In genomic region chr4:40923087-40923651, GRCm38 (mm10) we compare ENCODE assay signal across 23 mouse cellular contexts. TPM values are rescaled to one million over a fixed set of nuclear protein-coding genes. Genes with fewer than 3 reads are reported as not detected.
DNase-seq lines count a peak whose midpoint lies in the region; ATAC-seq and TF ChIP-seq lines count a peak whose summit lies in the region.
"Had no signal": no experiment of that assay in that cellular context is flagged by ENCODE, and none has a peak within 500 bp of the region (broad histone marks: within the 10 kb centered on the region; RNA-seq: fewer than 3 reads in every experiment).

No protein-coding gene starts in this region.

- no peak overlapping the region for H3K4me2 ChIP-seq in kidney, postnatal 0 days (ENCODE audit: low read length)
- no peak overlapping the region for H3K4me2 ChIP-seq in forebrain, postnatal 0 days (ENCODE audit: low read depth)
- H3K4me2 ChIP-seq: hindbrain, embryonic 12.5 days; liver, embryonic 13.5 days; lung, embryonic 15.5 days; neural tube, embryonic 15.5 days had no signal

- peak overlapping the region; percentile 73 for H3K27ac ChIP-seq in kidney, postnatal 0 days
- H3K27ac ChIP-seq in forebrain, postnatal 0 days (ENCODE audit: low read depth, low read length): no peak overlapping the region
- H3K27ac ChIP-seq: hindbrain, embryonic 12.5 days; liver, embryonic 13.5 days; lung, embryonic 15.5 days; neural tube, embryonic 15.5 days had no signal

- no peak overlapping the region for H3K4me3 ChIP-seq in kidney, postnatal 0 days (replicated peaks; ENCODE audit: low read depth, low read length)
- no peak overlapping the region for H3K4me3 ChIP-seq in forebrain, postnatal 0 days (ENCODE audit: low read depth, low read length)
- H3K4me3 ChIP-seq: hindbrain, embryonic 12.5 days; liver, embryonic 13.5 days; lung, embryonic 15.5 days; myocyte; neural tube, embryonic 15.5 days had no signal

- H3K9ac ChIP-seq in kidney, postnatal 0 days (ENCODE audit: low read depth, low read length): no peak overlapping the region
- H3K9ac ChIP-seq in forebrain, postnatal 0 days: no peak overlapping the region
- H3K9ac ChIP-seq: hindbrain, embryonic 12.5 days; liver, embryonic 13.5 days; lung, embryonic 15.5 days; neural tube, embryonic 15.5 days had no signal

- H3K36me3 ChIP-seq in kidney, postnatal 0 days (ENCODE audit: insufficient read depth, low read length): no peaks in the 10 kb centered on the region
- H3K36me3 ChIP-seq in forebrain, postnatal 0 days (ENCODE audit: insufficient read depth): no peaks in the 10 kb centered on the region
- H3K36me3 ChIP-seq: hindbrain, embryonic 12.5 days; liver, embryonic 13.5 days; lung, embryonic 15.5 days; neural tube, embryonic 15.5 days had no signal

- no peaks in the 10 kb centered on the region for H3K27me3 ChIP-seq in kidney, postnatal 0 days (ENCODE audit: insufficient read depth, low read length)
- no peaks in the 10 kb centered on the region for H3K27me3 ChIP-seq in forebrain, postnatal 0 days (ENCODE audit: insufficient read depth, low read length)
- H3K27me3 ChIP-seq: hindbrain, embryonic 12.5 days; liver, embryonic 13.5 days; lung, embryonic 15.5 days; neural tube, embryonic 15.5 days had no signal

- DNase-seq in retina, adult 2 months (ENCODE audit: low read depth, low spot score): peak; percentile 46
- no peak for DNase-seq in retina, embryonic 14.5 days (ENCODE audit: low spot score)
- peak; percentile 74 for DNase-seq in kidney, adult 11 months
- no peak for DNase-seq in kidney, postnatal 0 days (ENCODE audit: low spot score)
- no peak for DNase-seq in gastrocnemius, adult 8-10 months (ENCODE audit: low spot score in 2 of 2)
- no peak for DNase-seq in forebrain, postnatal 0 days
- DNase-seq in heart, adult 8-10 months (ENCODE audit: low spot score): no peak
- DNase-seq: cerebellum, adult 9-11 months; heart, adult 11 months; liver, embryonic 13.5 days; midbrain, embryonic 14.5 days; right cerebral cortex, adult 18-20 months; thymus, adult 18-20 months had no signal

- 43% methylated on average over 6 of the region's 6 CpGs for WGBS in kidney, postnatal 0 days
- WGBS in forebrain, postnatal 0 days: 82% methylated on average over 6 of the region's 6 CpGs

- no peak; the same call in 1 of the 2 replicates for ATAC-seq in kidney, postnatal 0 days (replicated peaks; ENCODE audit: low FRiP score, low read depth)
- no peak for ATAC-seq in forebrain, postnatal 0 days

- H3K4me1 ChIP-seq in kidney, postnatal 0 days (replicated peaks; ENCODE audit: insufficient read depth, low read length): no peaks in the 10 kb centered on the region
- H3K4me1 ChIP-seq in forebrain, postnatal 0 days (ENCODE audit: insufficient read depth): no peaks in the 10 kb centered on the region
- H3K4me1 ChIP-seq: hindbrain, embryonic 12.5 days; lung, embryonic 15.5 days; neural tube, embryonic 15.5 days had no signal

- TF ChIP-seq CTCF in kidney, postnatal 0 days (IDR thresholded peaks at IDR 0.05; ENCODE audit: low read depth): no peak
- TF ChIP-seq CTCF in forebrain, postnatal 0 days (IDR thresholded peaks at IDR 0.05; ENCODE audit: low read depth): no peak

- no peaks in the 10 kb centered on the region for H3K9me3 ChIP-seq in kidney, postnatal 0 days (replicated peaks; ENCODE audit: low read length)
- H3K9me3 ChIP-seq in forebrain, postnatal 0 days (ENCODE audit: low read length): no peaks in the 10 kb centered on the region
- H3K9me3 ChIP-seq: hindbrain, embryonic 12.5 days; liver, embryonic 13.5 days; lung, embryonic 15.5 days; neural tube, embryonic 15.5 days had no signal

RNA-seq across cellular contexts. Expression of gene Spink4, which starts 3.3 kb away (rescaled TPM):
- polyA plus RNA-seq in kidney, postnatal 0 days (2015; fragmentation: Nextera tagmentation; extraction: Ambion mirVana): 0.41 and 1.0 TPM in 2 replicates
- not detected for total RNA-seq in gastrocnemius, adult 8-10 months (2022)
- total RNA-seq in forebrain, postnatal 0 days (2014; rRNA removed): not detected in 2 replicates
- polyA plus RNA-seq in forebrain, postnatal 0 days (2015; fragmentation: Nextera tagmentation; extraction: Ambion mirVana): not detected in 2 replicates
- 1 to 10 TPM in 1 of 4 experiments, under 1 TPM in 2, not detected in 1; 0.82 to 1.3 (median 0.94) TPM for total RNA-seq in heart, adult 8-10 months (2022)
- total RNA-seq: ES-E14; layer of hippocampus, adult 8-10 months; left cerebral cortex, adult 8-10 months had no signal
- polyA plus RNA-seq: embryonic facial prominence, embryonic 14.5 days; hindbrain, embryonic 12.5 days; limb, embryonic 11.5 days; midbrain, embryonic 14.5 days; neural tube, embryonic 15.5 days; urinary bladder, adult 2 months had no signal

RNA-seq across cellular contexts. Expression of gene Bag1, which starts 24.9 kb away (rescaled TPM):
- polyA plus RNA-seq in kidney, postnatal 0 days (2015; fragmentation: Nextera tagmentation; extraction: Ambion mirVana): 284 and 295 TPM in 2 replicates
- 100 to 1,000 TPM; 229 to 241 (median 229) TPM for total RNA-seq in gastrocnemius, adult 8-10 months (2022)
- total RNA-seq in forebrain, postnatal 0 days (2014; rRNA removed): 116 and 174 TPM in 2 replicates
- polyA plus RNA-seq in forebrain, postnatal 0 days (2015; fragmentation: Nextera tagmentation; extraction: Ambion mirVana): 201 and 203 TPM in 2 replicates
- total RNA-seq in heart, adult 8-10 months (2022): 100 to 1,000 TPM; 252 to 291 (median 269) TPM

RNA-seq across cellular contexts. Expression of gene Chmp5, which starts 25.0 kb away (rescaled TPM):
- 160 and 164 TPM in 2 replicates for polyA plus RNA-seq in kidney, postnatal 0 days (2015; fragmentation: Nextera tagmentation; extraction: Ambion mirVana)
- 10 to 100 TPM; 20.6 to 21.7 (median 21.3) TPM for total RNA-seq in gastrocnemius, adult 8-10 months (2022)
- 94.8 and 101 TPM in 2 replicates for total RNA-seq in forebrain, postnatal 0 days (2014; rRNA removed)
- polyA plus RNA-seq in forebrain, postnatal 0 days (2015; fragmentation: Nextera tagmentation; extraction: Ambion mirVana): 146 and 149 TPM in 2 replicates
- 10 to 100 TPM; 32.2 to 39.2 (median 37.1) TPM for total RNA-seq in heart, adult 8-10 months (2022)

RNA-seq across cellular contexts. Expression of gene Nfx1, which starts 47.5 kb away (rescaled TPM):
- polyA plus RNA-seq in kidney, postnatal 0 days (2015; fragmentation: Nextera tagmentation; extraction: Ambion mirVana): 55.1 and 56.5 TPM in 2 replicates
- total RNA-seq in gastrocnemius, adult 8-10 months (2022): 10 to 100 TPM; 19.9 to 22.8 (median 22.3) TPM
- 80.3 and 92.1 TPM in 2 replicates for total RNA-seq in forebrain, postnatal 0 days (2014; rRNA removed)
- polyA plus RNA-seq in forebrain, postnatal 0 days (2015; fragmentation: Nextera tagmentation; extraction: Ambion mirVana): 55.2 and 68.4 TPM in 2 replicates
- total RNA-seq in heart, adult 8-10 months (2022): 10 to 100 TPM; 18.8 to 24.0 (median 21.1) TPM

Comparison
In these comparisons a context has a peak if more than half of its experiments do, and no peak if none do; other contexts are left out.
1. DNase-seq: peak in retina, adult 2 months (single experiment) and kidney, adult 11 months (single experiment); none in retina, embryonic 14.5 days (single experiment), kidney, postnatal 0 days (single experiment), gastrocnemius, adult 8-10 months (0 of 2), forebrain, postnatal 0 days (single experiment) and heart, adult 8-10 months (single experiment).